7 mouse cellular contexts compared by ENCODE assay signal in genomic region chr11:23497335-23497717, GRCm38 (mm10). TPM values are rescaled to one million over a fixed set of nuclear protein-coding genes. Genes with fewer than 3 reads are reported as not detected.
DNase-seq lines count a peak whose midpoint lies in the region; ATAC-seq and TF ChIP-seq lines count a peak whose summit lies in the region.

No protein-coding gene starts in this region.

- DNase-seq in NIH3T3 (ENCODE audit: low read depth), result peak; percentile 83
- peak; percentile 69 for DNase-seq in layer of hippocampus, adult 2 months (ENCODE audit: low spot score in 2 of 2)
- DNase-seq in ovary, postnatal 36 days (ENCODE audit: low spot score), result peak; percentile 73

- H3K4me1 ChIP-seq in E14TG2a.4 (replicated peaks; ENCODE audit: low read depth, low read length), result peaks cover 41% of the 10 kb centered on the region
- H3K4me1 ChIP-seq in embryonic facial prominence, embryonic 12.5 days, result peaks cover 18% of the 10 kb centered on the region
- peaks cover 18% of the 10 kb centered on the region for H3K4me1 ChIP-seq in heart, embryonic 16.5 days (ENCODE audit: control insufficient read depth, insufficient read depth, low read length)
- peaks cover 19% of the 10 kb centered on the region for H3K4me1 ChIP-seq in lung, embryonic 15.5 days

- peak; percentile 87 for ATAC-seq in embryonic facial prominence, embryonic 12.5 days (ENCODE audit: insufficient number of reproducible peaks, insufficient read depth, low FRiP score, low TSS enrichment)
- peak; percentile 80 for ATAC-seq in heart, embryonic 16.5 days (replicated peaks; ENCODE audit: extremely low read depth, insufficient read depth, low FRiP score)
- peak; percentile 87 for ATAC-seq in lung, embryonic 15.5 days (ENCODE audit: borderline replicate concordance, extremely low read depth, low FRiP score, low TSS enrichment)

- no peaks in the 10 kb centered on the region for H3K9me3 ChIP-seq in E14TG2a.4 (ENCODE audit: low read length)
- H3K9me3 ChIP-seq in embryonic facial prominence, embryonic 12.5 days, result no peaks in the 10 kb centered on the region
- H3K9me3 ChIP-seq in heart, embryonic 16.5 days (replicated peaks; ENCODE audit: control insufficient read depth, low read length), result no peaks in the 10 kb centered on the region
- no peaks in the 10 kb centered on the region for H3K9me3 ChIP-seq in lung, embryonic 15.5 days

- TF ChIP-seq CTCF in E14TG2a.4 (conservative IDR thresholded peaks at IDR 0.05; ENCODE audit: low read length), result no peak
- no peak for TF ChIP-seq CTCF in layer of hippocampus, adult 2 months (conservative IDR thresholded peaks at IDR 0.05)

- peaks cover 4% of the 10 kb centered on the region; the same call in 1 of the 2 replicates for H3K27me3 ChIP-seq in E14TG2a.4 (ENCODE audit: insufficient read depth, low read length)
- H3K27me3 ChIP-seq in embryonic facial prominence, embryonic 12.5 days, result no peaks in the 10 kb centered on the region
- H3K27me3 ChIP-seq in heart, embryonic 16.5 days (ENCODE audit: control insufficient read depth, insufficient read depth, low read length), result no peaks in the 10 kb centered on the region
- H3K27me3 ChIP-seq in lung, embryonic 15.5 days, result no peaks in the 10 kb centered on the region

- under 1% methylated on average over 22 of the region's 22 CpGs for WGBS in embryonic facial prominence, embryonic 12.5 days
- under 1% methylated on average over 22 of the region's 22 CpGs for WGBS in heart, embryonic 16.5 days
- 0% methylated on average over 22 of the region's 22 CpGs for WGBS in lung, embryonic 15.5 days

- peaks cover 45% of the 10 kb centered on the region for H3K36me3 ChIP-seq in E14TG2a.4 (ENCODE audit: insufficient read depth, low read length)
- H3K36me3 ChIP-seq in embryonic facial prominence, embryonic 12.5 days, result peaks cover 38% of the 10 kb centered on the region
- H3K36me3 ChIP-seq in heart, embryonic 16.5 days (ENCODE audit: control insufficient read depth, insufficient read depth), result peaks cover 21% of the 10 kb centered on the region
- peaks cover 30% of the 10 kb centered on the region for H3K36me3 ChIP-seq in lung, embryonic 15.5 days

- H3K9ac ChIP-seq in embryonic facial prominence, embryonic 12.5 days, result peak overlapping the region; percentile 79
- H3K9ac ChIP-seq in heart, embryonic 16.5 days (ENCODE audit: low read length), result peak overlapping the region; percentile 96
- peak overlapping the region; percentile 95 for H3K9ac ChIP-seq in lung, embryonic 15.5 days

- peak overlapping the region; percentile 92 for H3K4me3 ChIP-seq in E14TG2a.4 (replicated peaks; ENCODE audit: low read length)
- peak overlapping the region; percentile 73 for H3K4me3 ChIP-seq in embryonic facial prominence, embryonic 12.5 days
- peak overlapping the region; percentile 88 for H3K4me3 ChIP-seq in heart, embryonic 16.5 days (ENCODE audit: low read length)
- H3K4me3 ChIP-seq in layer of hippocampus, adult 2 months, result peak overlapping the region; percentile 97
- H3K4me3 ChIP-seq in lung, embryonic 15.5 days, result peak overlapping the region; percentile 94

- H3K27ac ChIP-seq in embryonic facial prominence, embryonic 12.5 days, result peak overlapping the region; percentile 96
- H3K27ac ChIP-seq in heart, embryonic 16.5 days (ENCODE audit: low read length), result peak overlapping the region; percentile 96
- peak overlapping the region; percentile 96 for H3K27ac ChIP-seq in layer of hippocampus, adult 2 months
- H3K27ac ChIP-seq in lung, embryonic 15.5 days, result peak overlapping the region; percentile 97

- H3K4me2 ChIP-seq in embryonic facial prominence, embryonic 12.5 days (replicated peaks), result peak overlapping the region; percentile 93
- H3K4me2 ChIP-seq in heart, embryonic 16.5 days (ENCODE audit: low read depth, low read length), result peak overlapping the region; percentile 86
- H3K4me2 ChIP-seq in lung, embryonic 15.5 days, result peak overlapping the region; percentile 83

RNA-seq across cellular contexts. Expression of gene Ahsa2, which starts 0.5 kb away (rescaled TPM):
- polyA plus RNA-seq in embryonic facial prominence, embryonic 12.5 days (2016; fragmentation: Nextera tagmentation; extraction: Ambion mirVana), result 122 and 132 TPM in 2 replicates
- 60.6 and 60.8 TPM in 2 replicates for polyA plus RNA-seq in heart, embryonic 16.5 days (2015; fragmentation: Nextera tagmentation; extraction: Ambion mirVana)
- 10 to 100 TPM; 45.8 to 59.2 TPM for total RNA-seq in layer of hippocampus, adult 2 months (2021)
- polyA plus RNA-seq in lung, embryonic 15.5 days (2015; fragmentation: Nextera tagmentation; extraction: Ambion mirVana), result 77.2 and 85.6 TPM in 2 replicates

RNA-seq across cellular contexts. Expression of gene 1700093K21Rik, which starts 23.6 kb away (rescaled TPM):
- 0.19 TPM in 1 of 2 replicates, not detected in the other for polyA plus RNA-seq in embryonic facial prominence, embryonic 12.5 days (2016; fragmentation: Nextera tagmentation; extraction: Ambion mirVana)
- polyA plus RNA-seq in heart, embryonic 16.5 days (2015; fragmentation: Nextera tagmentation; extraction: Ambion mirVana), result not detected in 2 replicates
- not detected for total RNA-seq in layer of hippocampus, adult 2 months (2021)
- polyA plus RNA-seq in lung, embryonic 15.5 days (2015; fragmentation: Nextera tagmentation; extraction: Ambion mirVana), result not detected in 2 replicates

Comparison
In these comparisons a context has a peak if more than half of its experiments do, and no peak if none do; other contexts are left out.
1. Peak in every context shown above with its lines: DNase-seq, ATAC-seq, H3K4me3 ChIP-seq and H3K27ac ChIP-seq.